Mouse (Mus musculus): Measurements from ENCODE around the gene Kpna3.

DNA sequence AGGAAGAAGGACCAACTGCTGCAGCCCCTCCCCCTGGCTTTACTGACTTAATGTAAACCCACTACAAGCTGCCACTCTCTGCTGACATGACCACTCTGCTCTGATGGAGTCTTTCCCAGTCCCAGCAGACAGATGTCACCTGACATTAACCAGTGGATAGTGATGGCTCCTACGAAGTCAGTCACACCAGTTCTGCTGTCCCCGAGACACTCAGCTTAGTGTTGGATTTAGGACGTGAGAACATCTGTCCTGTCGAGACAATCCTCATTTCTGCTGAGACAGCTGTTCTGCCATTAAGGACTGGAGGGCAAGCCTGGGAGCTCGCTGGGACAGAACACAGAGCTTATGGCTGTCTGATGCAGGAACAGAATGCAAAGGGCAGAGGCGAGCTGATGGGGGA, 88.9 kb downstream of the Kpna3 start:
- no peak for TF ChIP-seq ZC3H11A (IDR thresholded peaks at IDR 0.05; ENCODE audit: borderline replicate concordance, low read depth, low read length)
- peak; percentile 45; the same call in 1 of the 2 replicates for TF ChIP-seq MAFK (IDR thresholded peaks at IDR 0.05; ENCODE audit: insufficient read depth, low read depth, low read length)
